Mouse (Mus musculus) limb, embryonic 12.5 days (tissue): ENCODE results near the gene Gm21972. TPM values are rescaled to one million over a fixed set of nuclear protein-coding genes. Genes with fewer than 3 reads are reported as not detected.

Experiments used
- ATAC-seq: fragments of 200-750 bp; cut with Nextera tagmentation; 2 replicates; pipeline ENCODE4 v1.8.0; 2017; ENCODE audit warnings: low read depth, moderate TSS enrichment; ENCODE audit not compliant: insufficient number of reproducible peaks, insufficient read depth, low FRiP score, low TSS enrichment
- H3K27ac ChIP-seq: fragments of 300-500 bp; sonication (generic); 2 replicates; pipeline ENCODE4 v1.5.1; 2016; ENCODE audit warnings: mild to moderate bottlenecking, moderate library complexity
- H3K27me3 ChIP-seq: fragments of 300-500 bp; sonication (generic); 2 replicates; pipeline ENCODE4 v1.6.1; 2016; ENCODE audit warnings: mild to moderate bottlenecking, moderate library complexity
- H3K36me3 ChIP-seq: fragments of 300-500 bp; sonication (generic); 2 replicates; pipeline ENCODE4 v1.6.1; 2016; ENCODE audit warnings: mild to moderate bottlenecking, moderate library complexity
- H3K4me1 ChIP-seq: fragments of 300-500 bp; sonication (generic); replicated peaks from 2 replicates; pipeline ENCODE4 v1.6.1; 2016
- H3K4me2 ChIP-seq: fragments of 300-500 bp; sonication (generic); 2 replicates; pipeline ENCODE4 v1.6.1; 2016; ENCODE audit warnings: mild to moderate bottlenecking, moderate library complexity
- H3K4me3 ChIP-seq: fragments of 300-500 bp; sonication (generic); replicated peaks from 2 replicates; pipeline ENCODE4 v1.5.1; 2016; ENCODE audit warnings: mild to moderate bottlenecking
- H3K9ac ChIP-seq: fragments of 300-500 bp; sonication (generic); replicated peaks from 2 replicates; pipeline ENCODE4 v1.6.1; 2016; ENCODE audit warnings: mild to moderate bottlenecking, moderate library complexity
- H3K9me3 ChIP-seq: fragments of 300-500 bp; sonication (generic); 2 replicates; pipeline ENCODE4 v1.6.1; 2016; ENCODE audit warnings: mild to moderate bottlenecking, moderate library complexity
- WGBS: fragments of 180-500 bp; shearing (Covaris S2); methylation state at CpG from one replicate; pipeline ENCODE4 v1.1.7; 2016; 5-methylcytosine and 5-hydroxymethylcytosine counted together
- polyA plus RNA-seq: library from polyadenylated mRNA; unstranded; fragments of >200 nt; fragmentation: Nextera tagmentation; extraction: Ambion mirVana; gene quantifications from 2 replicates; pipeline ENCODE4 v1.2.1, GENCODE M21; 2016

The Gm21972 gene
- polyA plus RNA-seq, 1 experiment from 2014 or later = 0.55 TPM

GRCm38 (mm10) chr1:86161061-86161460 is 27.6 kb downstream of the Gm21972 start:
- no peak for ATAC-seq
- Histone ChIP-seq H3K4me2 (no peak overlapping the region), H3K4me3 (no peak overlapping the region), H3K36me3 (peaks cover 58% of the 10 kb centered on the region), H3K4me1 (no peaks in the 10 kb centered on the region), H3K27ac (no peak overlapping the region), H3K9me3 (no peaks in the 10 kb centered on the region), H3K27me3 (no peaks in the 10 kb centered on the region), H3K9ac (no peak overlapping the region)
- WGBS = 94% methylated on average over 5 of the region's 5 CpGs

GRCm38 (mm10) chr1:86174602-86175001 is 41.2 kb downstream of the Gm21972 start:
- H3K36me3 ChIP-seq = peaks cover 53% of the 10 kb centered on the region
- 91% methylated on average over 5 of the region's 5 CpGs for WGBS
- no peak overlapping the region for H3K9ac ChIP-seq
- no peaks in the 10 kb centered on the region for H3K9me3 ChIP-seq
- H3K4me2 ChIP-seq = no peak overlapping the region
- H3K4me3 ChIP-seq = no peak overlapping the region
- H3K27me3 ChIP-seq = no peaks in the 10 kb centered on the region
- no peaks in the 10 kb centered on the region for H3K4me1 ChIP-seq
- H3K27ac ChIP-seq = no peak overlapping the region
- no peak for ATAC-seq

- H3K27me3 ChIP-seq = no peaks in the 10 kb centered on the region
- peaks cover 48% of the 10 kb centered on the region for H3K36me3 ChIP-seq
- no peak overlapping the region for H3K9ac ChIP-seq
- 81% methylated on average over 2 of the region's 2 CpGs for WGBS
- no peak overlapping the region for H3K4me3 ChIP-seq
- no peak for ATAC-seq
- no peak overlapping the region for H3K27ac ChIP-seq
- no peaks in the 10 kb centered on the region for H3K4me1 ChIP-seq
- no peaks in the 10 kb centered on the region for H3K9me3 ChIP-seq
- no peak overlapping the region for H3K4me2 ChIP-seq
Measured at GRCm38 (mm10) chr1:86176066-86176465, 42.6 kb downstream of the Gm21972 start.

GRCm38 (mm10) chr1:86178462-86179253 is 45.2 kb downstream of the Gm21972 start:
- no peak overlapping the region for H3K27ac ChIP-seq
- 42% methylated on average over 7 of the region's 7 CpGs for WGBS
- no peaks in the 10 kb centered on the region for H3K27me3 ChIP-seq
- H3K9me3 ChIP-seq = no peaks in the 10 kb centered on the region
- no peak overlapping the region for H3K4me3 ChIP-seq
- H3K9ac ChIP-seq = no peak overlapping the region
- no peak for ATAC-seq
- no peaks in the 10 kb centered on the region for H3K4me1 ChIP-seq
- no peak overlapping the region for H3K4me2 ChIP-seq
- H3K36me3 ChIP-seq = peaks cover 31% of the 10 kb centered on the region

- Histone ChIP-seq H3K4me1 (no peaks in the 10 kb centered on the region), H3K27ac (no peak overlapping the region), H3K9me3 (no peaks in the 10 kb centered on the region), H3K27me3 (no peaks in the 10 kb centered on the region), H3K9ac (no peak overlapping the region), H3K4me3 (no peak overlapping the region), H3K4me2 (no peak overlapping the region), H3K36me3 (peaks cover 6% of the 10 kb centered on the region)
- no peak for ATAC-seq
- 65% methylated on average over 5 of the region's 5 CpGs for WGBS
Measured at GRCm38 (mm10) chr1:86182004-86182709, 48.7 kb downstream of the Gm21972 start.

- Histone ChIP-seq H3K9me3 (no peaks in the 10 kb centered on the region), H3K27ac (no peak overlapping the region), H3K4me3 (no peak overlapping the region), H3K36me3 (peaks cover 6% of the 10 kb centered on the region), H3K4me2 (no peak overlapping the region), H3K9ac (no peak overlapping the region), H3K27me3 (no peaks in the 10 kb centered on the region), H3K4me1 (no peaks in the 10 kb centered on the region)
- 85% methylated on average over 4 of the region's 4 CpGs for WGBS
- no peak for ATAC-seq
Measured at GRCm38 (mm10) chr1:86183577-86184263, 50.3 kb downstream of the Gm21972 start.

- H3K4me3 ChIP-seq = no peak overlapping the region
- H3K4me2 ChIP-seq = no peak overlapping the region
- H3K27me3 ChIP-seq = no peaks in the 10 kb centered on the region
- WGBS = 82% methylated on average over 7 of the region's 7 CpGs
- H3K9ac ChIP-seq = no peak overlapping the region
- H3K9me3 ChIP-seq = no peaks in the 10 kb centered on the region
- H3K36me3 ChIP-seq = peaks cover 28% of the 10 kb centered on the region
- no peak overlapping the region for H3K27ac ChIP-seq
- H3K4me1 ChIP-seq = no peaks in the 10 kb centered on the region
- ATAC-seq = no peak
Measured at GRCm38 (mm10) chr1:86186762-86187161, 53.3 kb downstream of the Gm21972 start.

GRCm38 (mm10) chr1:86187856-86188255 is 54.4 kb downstream of the Gm21972 start:
- Histone ChIP-seq H3K4me1 (no peaks in the 10 kb centered on the region), H3K27me3 (no peaks in the 10 kb centered on the region), H3K9me3 (no peaks in the 10 kb centered on the region), H3K36me3 (peaks cover 27% of the 10 kb centered on the region), H3K4me2 (no peak overlapping the region), H3K4me3 (no peak overlapping the region), H3K9ac (no peak overlapping the region), H3K27ac (no peak overlapping the region)
- ATAC-seq = no peak
- WGBS = 83% methylated on average over 2 of the region's 2 CpGs

- no peak for ATAC-seq
- no peaks in the 10 kb centered on the region for H3K4me1 ChIP-seq
Measured at GRCm38 (mm10) chr1:86188271-86188670, 54.8 kb downstream of the Gm21972 start.

GRCm38 (mm10) chr1:86189034-86189702 is 55.7 kb downstream of the Gm21972 start:
- H3K27ac ChIP-seq = no peak overlapping the region
- 86% methylated on average over 6 of the region's 6 CpGs for WGBS
- H3K27me3 ChIP-seq = no peaks in the 10 kb centered on the region
- no peak overlapping the region for H3K9ac ChIP-seq
- H3K9me3 ChIP-seq = no peaks in the 10 kb centered on the region
- H3K4me2 ChIP-seq = no peak overlapping the region
- no peak for ATAC-seq
- H3K4me1 ChIP-seq = no peaks in the 10 kb centered on the region
- H3K36me3 ChIP-seq = peaks cover 33% of the 10 kb centered on the region
- no peak overlapping the region for H3K4me3 ChIP-seq

More at GRCm38 (mm10) chr1:86188271-86188670, 54.8 kb downstream of the Gm21972 start:
- WGBS = 87% methylated on average over 2 of the region's 2 CpGs
- no peak overlapping the region for H3K4me3 ChIP-seq
- H3K9ac ChIP-seq = no peak overlapping the region
- H3K4me2 ChIP-seq = no peak overlapping the region
- no peaks in the 10 kb centered on the region for H3K27me3 ChIP-seq
- H3K36me3 ChIP-seq = peaks cover 24% of the 10 kb centered on the region
- no peaks in the 10 kb centered on the region for H3K9me3 ChIP-seq
- H3K27ac ChIP-seq = no peak overlapping the region

- WGBS = 89% methylated on average over 6 of the region's 6 CpGs
- Histone ChIP-seq H3K27me3 (no peaks in the 10 kb centered on the region), H3K36me3 (peaks cover 35% of the 10 kb centered on the region), H3K4me1 (no peaks in the 10 kb centered on the region), H3K4me2 (no peak overlapping the region), H3K27ac (no peak overlapping the region), H3K9ac (no peak overlapping the region), H3K4me3 (no peak overlapping the region), H3K9me3 (no peaks in the 10 kb centered on the region)
- no peak for ATAC-seq
Measured at GRCm38 (mm10) chr1:86190843-86191242, 57.4 kb downstream of the Gm21972 start.
